Mouse (Mus musculus): ENCODE results near the gene Dok3. TPM values are rescaled to one million over a fixed set of nuclear protein-coding genes. Genes with fewer than 3 reads are reported as not detected.
A peak's percentile ranks its signal among the peaks of the same experiment; 100 is the strongest.

The Dok3 gene
- total RNA-seq, 1 experiment from 2014 or later: 104 TPM

GRCm38 (mm10) chr13:55544792-55545191, 15.7 kb upstream of the Dok3 start:
- ATAC-seq (replicated peaks; ENCODE audit: insufficient number of reproducible peaks, low FRiP score, low TSS enrichment, poor library complexity, severe bottlenecking): no peak

DNA sequence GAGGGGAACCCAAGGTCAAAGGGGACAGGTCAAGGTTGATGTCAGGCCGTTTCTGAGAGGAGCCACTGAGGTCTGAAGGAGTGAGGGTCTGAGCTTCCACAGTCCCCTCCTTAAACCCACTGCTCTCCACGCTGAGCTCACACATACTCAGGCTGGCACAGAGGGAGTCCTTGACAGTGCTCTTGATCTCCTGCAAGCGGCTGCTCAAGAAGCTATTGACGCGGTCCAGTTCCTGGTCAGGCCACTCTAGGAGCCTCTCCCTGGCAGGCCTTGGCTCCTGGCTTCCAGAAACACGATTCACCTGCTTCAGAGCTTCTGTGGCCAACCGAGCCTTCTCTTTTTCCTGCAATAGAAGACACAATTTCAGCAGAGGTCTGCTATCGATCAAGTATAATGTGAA, 14.4 kb upstream of the Dok3 start:
- no peak for ATAC-seq (replicated peaks; ENCODE audit: insufficient number of reproducible peaks, low FRiP score, low TSS enrichment, poor library complexity, severe bottlenecking)

GRCm38 (mm10) chr13:55542891-55543290, 13.8 kb upstream of the Dok3 start:
- no peak for ATAC-seq (replicated peaks; ENCODE audit: insufficient number of reproducible peaks, low FRiP score, low TSS enrichment, poor library complexity, severe bottlenecking)

GRCm38 (mm10) chr13:55540933-55541332, 11.8 kb upstream of the Dok3 start:
- no peak for ATAC-seq (replicated peaks; ENCODE audit: insufficient number of reproducible peaks, low FRiP score, low TSS enrichment, poor library complexity, severe bottlenecking)

GRCm38 (mm10) chr13:55536194-55537175, 7.4 kb upstream of the Dok3 start, which contains the start of gene Ddx41:
Ddx41 (minus strand) TSS chr13:55536658.
- peak; percentile 94 for ATAC-seq (replicated peaks; ENCODE audit: insufficient number of reproducible peaks, low FRiP score, low TSS enrichment, poor library complexity, severe bottlenecking)

DNA sequence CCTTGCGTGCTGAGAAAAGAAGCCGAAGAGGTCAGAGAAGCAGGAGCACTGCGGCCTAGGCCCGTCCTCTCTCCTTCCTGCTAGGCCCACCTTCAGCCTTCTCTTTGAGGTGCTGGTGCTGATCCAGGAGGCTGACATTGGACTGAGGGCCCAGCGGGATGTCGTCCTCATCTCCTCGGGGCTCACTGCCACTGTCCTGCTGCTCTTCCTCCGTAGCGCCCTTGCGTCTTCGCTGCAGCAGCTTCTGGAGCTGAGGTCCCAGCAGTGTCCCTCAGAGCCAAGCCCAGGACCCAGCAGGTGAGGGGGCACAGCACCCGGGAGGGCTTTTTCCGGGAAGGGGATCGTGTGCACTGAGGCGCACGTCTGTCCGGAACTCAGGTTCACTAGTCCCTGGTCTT, 6.7 kb upstream of the Dok3 start:
- no peak for ATAC-seq (replicated peaks; ENCODE audit: insufficient number of reproducible peaks, low FRiP score, low TSS enrichment, poor library complexity, severe bottlenecking)

- no peak for ATAC-seq (replicated peaks; ENCODE audit: insufficient number of reproducible peaks, low FRiP score, low TSS enrichment, poor library complexity, severe bottlenecking)
Measured at GRCm38 (mm10) chr13:55535191-55535590, 6.1 kb upstream of the Dok3 start.

DNA sequence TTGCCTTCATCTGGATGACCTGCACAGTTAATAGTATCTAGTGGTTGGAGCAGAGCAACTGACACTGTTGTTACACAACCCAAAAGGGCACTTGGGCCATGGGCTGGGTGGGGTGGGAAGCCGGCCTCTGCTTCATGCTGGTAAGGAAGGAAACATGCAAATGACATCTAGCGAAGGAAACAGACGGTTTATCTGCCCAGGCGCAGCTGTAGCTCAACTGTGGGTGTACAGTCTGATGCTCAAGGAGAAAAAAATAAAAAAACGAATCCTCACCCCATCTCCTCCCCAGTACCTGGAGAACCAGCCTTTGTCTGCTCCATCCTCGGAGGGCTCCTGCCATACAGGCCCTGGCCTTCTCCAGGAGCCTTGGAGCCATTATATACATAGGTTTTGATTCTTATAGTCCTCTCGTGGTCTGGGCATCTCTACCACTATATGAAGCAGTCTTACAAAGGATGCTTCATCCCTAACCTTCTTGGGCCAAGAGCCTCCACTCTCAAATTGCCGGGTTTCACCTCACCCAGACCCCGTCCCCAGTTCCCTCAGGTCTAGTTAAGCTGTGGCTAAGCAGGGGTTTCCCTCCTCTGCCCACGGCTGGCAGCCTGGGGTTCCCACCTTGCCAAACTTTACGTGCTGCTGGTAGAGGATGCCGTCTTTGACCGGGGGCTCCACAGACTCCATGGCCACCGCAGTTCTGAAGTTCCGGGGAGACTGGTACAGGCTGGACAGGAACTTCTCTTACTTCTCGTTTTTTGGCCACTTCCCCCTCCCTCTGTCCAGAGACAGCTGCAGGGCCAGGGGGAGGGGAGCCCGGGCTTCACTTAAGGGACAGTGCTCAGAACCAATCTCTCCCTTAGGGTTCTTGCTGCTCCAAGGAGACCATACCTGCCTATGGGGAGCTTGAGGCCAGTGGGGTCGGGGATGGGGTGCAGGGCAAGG, 993 bp downstream of the Dok3 start:
- ATAC-seq (replicated peaks; ENCODE audit: insufficient number of reproducible peaks, low FRiP score, low TSS enrichment, poor library complexity, severe bottlenecking): peak; percentile 69

DNA sequence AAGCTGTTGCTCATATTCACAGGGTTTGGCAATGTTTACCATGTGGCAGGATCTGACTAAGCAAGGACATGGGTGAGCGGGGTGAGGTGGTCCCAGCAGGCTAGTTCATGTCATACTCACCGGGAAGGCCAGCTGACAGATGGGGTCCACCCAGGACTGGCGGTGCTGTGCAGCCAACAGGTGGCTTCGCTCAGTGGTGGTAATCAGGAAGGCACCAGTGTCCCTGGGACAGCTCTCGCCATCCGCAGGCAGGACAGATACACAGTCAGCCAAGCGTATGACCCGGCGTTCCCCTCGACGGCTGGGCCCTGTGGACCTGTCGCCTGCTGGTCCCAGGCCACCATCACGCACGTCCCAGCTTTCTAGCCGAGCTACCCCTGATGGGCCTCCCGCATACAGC, 1.9 kb downstream of the Dok3 start:
- ATAC-seq (replicated peaks; ENCODE audit: insufficient number of reproducible peaks, low FRiP score, low TSS enrichment, poor library complexity, severe bottlenecking): no peak

GRCm38 (mm10) chr13:55525733-55526553, 3.2 kb downstream of the Dok3 start:
- no peak for ATAC-seq (replicated peaks; ENCODE audit: insufficient number of reproducible peaks, low FRiP score, low TSS enrichment, poor library complexity, severe bottlenecking)

GRCm38 (mm10) chr13:55523951-55524600, 5.0 kb downstream of the Dok3 start:
- no peak for ATAC-seq (replicated peaks; ENCODE audit: insufficient number of reproducible peaks, low FRiP score, low TSS enrichment, poor library complexity, severe bottlenecking)

- ATAC-seq (replicated peaks; ENCODE audit: insufficient number of reproducible peaks, low FRiP score, low TSS enrichment, poor library complexity, severe bottlenecking): no peak
Measured at GRCm38 (mm10) chr13:55523278-55523677, 5.8 kb downstream of the Dok3 start.

DNA sequence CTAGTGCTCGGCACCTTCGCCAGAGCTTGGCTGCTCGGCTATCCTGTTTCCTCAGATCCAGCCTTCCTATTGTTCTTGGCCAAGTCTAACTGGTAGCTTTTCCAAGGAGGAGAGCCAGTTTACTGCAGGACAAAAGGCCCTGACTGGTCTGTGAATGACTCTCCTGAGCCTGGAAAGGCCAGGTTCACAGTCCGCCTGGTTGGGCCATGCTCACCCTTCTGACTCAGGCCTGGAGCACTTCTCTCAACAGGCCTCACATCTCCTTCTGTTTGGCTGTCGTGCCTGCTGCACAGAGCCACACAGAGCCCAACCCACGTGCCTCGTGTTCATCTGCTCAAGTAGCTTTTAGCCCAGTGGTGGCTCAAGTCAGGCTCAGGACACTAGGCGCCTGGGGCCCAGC, 6.4 kb downstream of the Dok3 start:
- no peak for ATAC-seq (replicated peaks; ENCODE audit: insufficient number of reproducible peaks, low FRiP score, low TSS enrichment, poor library complexity, severe bottlenecking)

GRCm38 (mm10) chr13:55519606-55520005, 9.5 kb downstream of the Dok3 start:
- peak; percentile 32 for ATAC-seq (replicated peaks; ENCODE audit: insufficient number of reproducible peaks, low FRiP score, low TSS enrichment, poor library complexity, severe bottlenecking)

DNA sequence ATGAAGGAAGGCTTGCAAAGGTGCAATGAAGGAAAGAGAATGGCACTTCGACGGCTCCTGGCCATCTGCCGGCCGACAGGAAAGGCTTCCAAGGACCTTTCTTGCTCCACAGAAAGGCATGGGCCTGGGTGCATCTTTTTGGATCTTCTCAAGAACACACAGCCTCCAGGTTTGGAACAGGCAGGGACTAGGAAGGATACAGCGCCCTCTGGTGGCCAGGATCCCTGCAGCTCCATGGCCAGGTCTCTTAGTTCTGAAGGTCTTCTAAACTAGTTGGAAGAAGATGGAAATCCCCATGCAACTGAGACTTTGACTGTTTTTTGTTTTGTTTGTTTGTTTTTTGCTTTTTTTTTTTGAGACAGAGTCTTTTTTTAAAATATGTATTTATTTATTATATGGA, 12.1 kb downstream of the Dok3 start:
- ATAC-seq (replicated peaks; ENCODE audit: insufficient number of reproducible peaks, low FRiP score, low TSS enrichment, poor library complexity, severe bottlenecking): peak; percentile 64

DNA sequence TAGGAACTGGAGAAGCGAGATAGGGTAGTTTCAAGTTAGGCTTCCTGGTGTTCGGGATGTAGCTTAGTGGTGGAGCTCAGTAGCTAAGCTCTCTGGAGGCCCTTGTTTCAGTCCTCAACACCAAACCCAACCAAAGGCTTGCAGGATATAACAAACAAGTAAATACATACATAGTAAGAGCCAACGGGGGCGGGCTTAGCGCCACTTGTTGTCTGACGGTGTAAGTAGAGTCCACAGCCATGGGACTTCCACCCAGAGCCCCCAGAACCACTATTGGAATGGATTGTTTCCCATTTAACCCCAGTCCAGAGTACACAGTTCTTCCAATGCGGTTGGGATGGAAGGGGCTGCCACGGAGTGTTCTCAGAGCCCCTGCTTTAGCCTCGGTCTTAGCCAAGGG, 15.3 kb downstream of the Dok3 start:
- ATAC-seq (replicated peaks; ENCODE audit: insufficient number of reproducible peaks, low FRiP score, low TSS enrichment, poor library complexity, severe bottlenecking): no peak

GRCm38 (mm10) chr13:55513111-55513748, 15.9 kb downstream of the Dok3 start, which contains the start of gene Pdlim7:
Pdlim7 (minus strand) TSS chr13:55513676.
- ATAC-seq (replicated peaks; ENCODE audit: insufficient number of reproducible peaks, low FRiP score, low TSS enrichment, poor library complexity, severe bottlenecking): peak; percentile 56

All from monocyte, adult 5-6 weeks (primary cell).